Mouse (Mus musculus) heart, postnatal 0 days (tissue): ENCODE measurements around the gene Zfp688.

Source experiments
- CTCF ChIP-seq: IDR thresholded peaks from 2 replicates; pipeline ENCODE4 v1.5.1; 2016; ENCODE audit warnings: antibody characterized with exemption, control low read depth, low read depth
- EP300 ChIP-seq: IDR thresholded peaks from 2 replicates; pipeline ENCODE4 v1.6.1; 2016; ENCODE audit warnings: antibody characterized with exemption, low read depth

DNA sequence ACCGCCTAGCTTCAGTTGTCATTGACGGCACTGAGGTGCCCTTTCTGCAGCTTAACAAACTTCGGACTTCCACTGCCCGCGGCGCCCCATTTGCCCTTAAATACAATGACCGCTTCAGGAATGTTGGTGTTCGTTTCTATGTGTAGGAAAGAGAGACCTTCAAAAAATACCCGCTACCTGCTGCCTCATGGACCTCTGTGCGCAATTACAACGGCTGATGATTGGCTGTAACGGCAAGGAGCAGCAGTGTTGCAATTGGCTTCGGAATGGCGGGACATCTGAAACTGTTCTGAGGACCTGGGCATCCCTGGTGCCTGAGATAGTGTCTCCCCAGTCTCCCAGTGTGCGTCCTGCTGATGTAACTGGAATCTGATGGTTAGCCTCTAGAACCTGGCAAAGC lies 379 bp upstream of the Zfp688 start:
- no peak for TF ChIP-seq CTCF
- no peak for TF ChIP-seq EP300
